Mouse (Mus musculus): ENCODE results near the gene Zfp14. TPM values are rescaled to one million over a fixed set of nuclear protein-coding genes. Genes with fewer than 3 reads are reported as not detected.

The Zfp14 gene
- total RNA-seq (2022), result 10 to 100 TPM in 1 of 4 experiments, 1 to 10 TPM in 3; 8.5 to 10.3 (median 9.5) TPM

DNA sequence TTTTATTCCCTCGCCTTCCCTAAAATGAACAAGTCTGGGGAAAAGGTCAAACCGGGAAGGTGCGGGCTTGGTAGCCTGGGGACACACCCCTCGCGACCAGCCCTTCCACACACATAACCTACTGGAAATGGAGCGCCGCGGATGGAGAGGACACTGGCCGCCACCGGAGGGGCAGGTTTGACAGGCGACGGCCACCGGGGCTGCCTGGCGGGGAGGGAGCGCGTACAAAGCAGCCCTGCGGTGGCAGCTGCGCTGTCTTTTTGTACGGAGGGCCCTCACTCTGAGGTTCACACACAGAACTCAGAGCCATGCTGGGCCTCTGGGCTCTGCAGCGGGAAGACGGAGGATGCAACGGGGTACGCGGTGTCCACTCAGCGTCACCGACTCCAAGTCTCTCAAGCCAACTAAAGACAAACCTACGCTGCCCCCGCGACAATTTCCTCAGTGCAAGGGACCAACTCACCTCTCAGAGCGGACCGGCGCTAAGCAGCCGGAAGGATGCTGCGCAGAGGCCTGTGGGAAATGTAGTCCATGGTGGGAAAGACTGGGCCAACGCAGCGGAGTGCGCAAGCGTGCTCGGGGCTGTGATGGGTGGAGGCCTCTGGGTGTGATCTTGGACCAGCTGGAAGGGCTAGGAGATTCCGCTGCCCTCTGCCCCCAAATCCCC is at the start of gene Zfp14:
Gene Zfp14, minus strand, starts transcription at position 499 of the 667 bp plus-strand sequence.
- DNase-seq (ENCODE audit: low spot score in 2 of 2), result peak; percentile 86 to 90

DNA sequence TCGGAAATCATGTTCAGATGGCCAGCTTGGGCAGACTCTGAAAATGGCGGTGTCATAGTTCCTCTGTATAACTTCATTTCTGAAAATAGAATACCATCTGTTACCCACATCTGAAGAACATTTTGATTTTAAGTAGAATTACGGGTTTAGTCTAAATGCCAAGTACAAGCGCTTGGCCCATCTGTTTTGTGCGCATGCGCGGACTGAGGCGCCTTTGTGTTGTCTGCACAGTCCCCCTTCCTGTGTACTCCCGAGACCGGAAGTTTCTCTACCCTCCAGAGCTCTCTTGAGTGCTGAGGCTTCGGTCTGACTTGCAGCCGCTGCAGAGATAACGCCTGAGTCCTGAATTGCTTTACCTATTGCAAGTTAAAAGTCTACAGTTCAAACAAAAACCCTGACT is 48.1 kb upstream of the Zfp14 start:
- peak; percentile 82 to 87 for DNase-seq (ENCODE audit: low spot score in 2 of 2)

DNA sequence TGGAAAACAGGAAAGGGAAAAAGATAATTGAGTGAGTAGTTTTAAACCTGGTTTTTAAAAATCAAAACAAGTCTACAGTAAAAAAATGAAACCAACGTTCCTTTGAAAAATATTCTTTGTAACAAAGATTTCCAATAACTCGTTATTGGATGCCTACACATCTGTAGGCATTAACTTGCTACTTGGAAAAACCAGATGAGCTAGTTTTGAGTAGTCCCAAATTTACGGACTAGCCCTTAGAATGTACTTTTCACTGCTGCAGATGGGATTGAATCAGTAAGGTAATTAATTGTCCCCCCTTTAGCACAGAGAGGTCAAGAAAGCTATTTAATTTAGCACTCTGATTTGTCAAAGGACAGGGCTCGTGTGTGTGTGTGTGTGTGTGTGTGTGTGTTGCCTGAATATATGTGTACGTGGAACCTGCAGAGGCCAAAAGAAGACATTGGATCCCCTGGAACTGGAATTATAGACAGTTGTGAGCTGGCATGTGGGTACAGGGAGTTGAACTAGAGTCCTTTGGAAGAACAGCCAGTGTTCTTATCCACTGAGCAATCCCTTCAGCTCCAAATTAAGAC is 44.5 kb upstream of the Zfp14 start:
- DNase-seq (ENCODE audit: low spot score in 2 of 2), result no peak

DNA sequence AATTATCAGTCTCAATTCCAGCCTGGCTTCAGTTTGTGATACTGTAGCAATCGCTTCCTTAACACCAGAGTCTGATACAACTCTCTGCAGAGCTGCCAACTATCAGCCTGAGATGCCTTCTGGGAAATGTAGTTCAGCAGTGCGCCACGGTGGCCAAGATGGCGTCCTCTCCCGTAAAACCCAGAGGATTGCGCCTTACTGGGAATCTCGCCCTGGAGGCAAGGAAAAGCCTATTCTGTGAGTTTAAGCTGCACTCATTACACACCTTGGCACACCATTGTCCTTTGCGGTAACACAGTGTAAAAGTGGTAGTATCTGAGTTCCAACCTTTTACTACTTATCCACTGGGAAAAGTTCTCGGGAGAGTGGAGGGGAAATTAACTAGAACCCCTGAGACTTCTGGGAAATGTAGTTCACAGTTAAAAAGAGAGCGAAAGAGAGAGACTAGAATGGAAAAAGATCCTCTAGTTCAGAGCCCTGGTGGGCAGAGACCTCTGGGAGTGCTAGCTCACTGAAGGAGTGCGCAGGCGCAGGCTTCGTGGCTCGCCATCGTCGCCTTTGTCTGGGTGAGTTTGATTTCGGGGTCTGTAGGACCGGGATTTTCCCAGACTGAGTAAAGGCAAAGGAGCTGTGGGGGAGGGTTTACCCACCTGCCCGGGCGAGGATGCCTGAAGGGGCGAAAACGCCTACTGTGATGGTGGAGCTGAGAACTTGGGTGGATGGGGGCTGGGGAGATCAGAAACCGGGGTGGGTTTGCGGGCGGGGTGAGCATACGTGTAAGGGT is 43.7 kb upstream of the Zfp14 start, which contains the start of gene Zfp260:
Gene Zfp260, plus strand, starts transcription at position 132 of the 784 bp plus-strand sequence.
- DNase-seq (ENCODE audit: low spot score in 2 of 2), result peak; percentile 87 to 91

DNA sequence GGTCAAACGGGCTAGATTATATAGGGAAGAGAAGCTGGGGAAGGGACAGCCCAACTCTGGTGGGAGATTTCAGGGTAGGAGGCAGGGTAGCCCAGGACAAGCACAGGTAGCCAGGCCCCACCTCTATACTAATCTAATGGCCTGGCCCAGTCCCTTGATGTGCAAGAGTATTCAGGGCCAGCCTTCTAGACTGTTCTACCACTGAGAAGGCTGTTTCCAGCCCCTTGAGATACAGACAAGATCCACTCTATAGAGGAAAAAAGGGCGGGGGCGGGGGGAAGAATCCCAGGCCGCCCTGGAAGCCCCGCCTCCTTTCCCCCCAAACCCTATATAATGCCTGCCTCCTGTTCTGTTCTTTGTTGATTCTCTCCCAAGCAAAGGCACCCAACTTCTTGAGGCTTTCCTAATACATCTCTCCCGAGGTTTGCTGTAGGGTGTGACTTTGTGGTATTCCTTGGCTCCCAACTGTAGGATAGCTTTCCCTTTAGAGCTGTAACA is 42.8 kb upstream of the Zfp14 start:
- DNase-seq (ENCODE audit: low spot score in 2 of 2), result no peak

DNA sequence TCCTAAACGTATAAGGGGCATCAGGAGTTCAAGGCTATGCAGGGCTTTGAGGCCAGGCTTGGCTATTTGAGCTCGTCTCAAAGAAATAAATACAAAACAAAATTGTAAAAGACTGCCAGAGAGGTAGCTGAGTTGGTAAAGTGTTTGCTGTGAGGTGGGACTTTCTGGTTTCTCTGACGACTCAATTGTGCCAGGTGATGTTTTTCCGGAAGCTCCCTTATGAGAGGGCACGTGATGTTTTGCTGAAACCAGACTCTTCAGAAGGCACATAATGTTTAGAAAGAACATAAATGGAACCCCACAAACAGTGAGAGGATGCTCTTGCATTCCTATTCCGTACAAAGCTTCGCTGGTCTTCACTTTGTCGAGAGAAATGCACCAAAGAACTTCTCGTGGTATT is 41.5 kb upstream of the Zfp14 start:
- no peak for DNase-seq (ENCODE audit: low spot score in 2 of 2)

DNA sequence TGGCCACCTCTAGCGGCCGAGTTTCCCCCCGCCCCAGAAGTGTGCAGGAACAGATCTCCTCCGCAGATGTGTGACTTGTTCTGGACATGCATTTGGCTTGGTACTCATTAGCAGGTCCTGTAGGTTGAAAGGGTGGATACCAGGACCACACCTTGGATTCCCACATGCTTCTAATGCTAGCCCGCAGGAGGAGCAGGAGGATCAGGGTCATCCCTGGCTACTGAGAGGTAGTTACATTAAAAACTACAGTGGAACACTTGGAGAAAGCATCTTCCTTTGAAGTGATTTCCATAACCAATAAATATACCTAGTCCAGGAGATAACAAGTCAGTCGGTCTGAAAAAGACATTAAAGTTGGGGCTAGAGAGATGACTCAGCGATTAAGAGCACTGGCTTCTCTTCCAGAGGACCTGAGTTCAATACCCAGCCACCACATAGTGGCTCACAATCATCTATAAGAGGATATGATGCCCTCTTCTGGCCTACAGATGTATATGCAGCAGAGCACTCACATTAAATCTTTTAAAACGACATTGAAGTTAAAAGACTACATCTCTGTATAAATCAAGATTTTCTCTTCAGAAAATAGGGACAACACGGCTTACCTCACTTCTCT is 39.9 kb upstream of the Zfp14 start:
- no peak for DNase-seq (ENCODE audit: low spot score in 2 of 2)

DNA sequence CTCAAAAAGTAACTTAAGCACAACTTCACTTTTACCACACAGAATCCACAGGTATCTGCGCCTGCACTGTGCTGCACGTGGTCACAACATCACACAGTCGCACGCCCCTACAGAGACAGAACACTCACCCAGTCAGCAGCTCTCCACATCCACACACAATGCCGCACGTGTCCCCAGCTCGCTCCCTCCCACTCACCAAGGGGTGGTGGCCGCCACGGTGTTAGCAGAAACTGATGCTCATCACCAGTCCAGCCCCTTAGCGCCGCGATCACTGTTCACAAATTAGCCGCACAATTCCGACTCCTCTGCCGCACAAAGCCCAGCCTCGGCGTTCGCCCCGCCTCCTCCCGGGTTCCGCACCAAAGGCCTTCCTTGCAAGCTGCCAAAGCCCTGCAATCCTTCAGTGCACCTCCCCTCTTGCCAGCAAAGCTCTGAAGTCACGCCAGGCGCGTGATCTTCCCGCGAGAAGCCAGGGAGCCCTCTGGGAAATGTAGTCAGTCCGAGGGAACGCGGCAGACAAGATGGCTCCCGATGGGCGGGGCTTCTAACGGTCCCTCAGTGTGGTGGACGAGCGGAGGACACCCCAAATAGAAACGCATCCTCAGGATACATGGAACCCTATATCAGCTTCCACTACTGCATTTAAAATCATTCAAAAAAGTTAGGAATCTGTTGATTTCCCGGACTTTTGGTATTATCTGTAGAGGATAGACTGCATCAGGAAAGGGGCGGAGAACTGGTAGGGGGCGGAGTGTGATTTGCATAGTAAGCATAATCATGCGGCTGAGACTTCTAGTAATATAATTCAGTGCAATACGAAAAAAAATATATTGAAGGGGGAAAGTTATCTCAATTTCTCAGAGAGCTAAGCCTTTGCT is 39.2 kb upstream of the Zfp14 start, which contains the start of the genes Gm26920 and Zfp566:
Gene Gm26920, minus strand, starts transcription at position 319 of the 878 bp plus-strand sequence.
Gene Zfp566, minus strand, starts transcription at position 436 of the 878 bp plus-strand sequence.
- DNase-seq (ENCODE audit: low spot score in 2 of 2), result peak; percentile 96 to 97

DNA sequence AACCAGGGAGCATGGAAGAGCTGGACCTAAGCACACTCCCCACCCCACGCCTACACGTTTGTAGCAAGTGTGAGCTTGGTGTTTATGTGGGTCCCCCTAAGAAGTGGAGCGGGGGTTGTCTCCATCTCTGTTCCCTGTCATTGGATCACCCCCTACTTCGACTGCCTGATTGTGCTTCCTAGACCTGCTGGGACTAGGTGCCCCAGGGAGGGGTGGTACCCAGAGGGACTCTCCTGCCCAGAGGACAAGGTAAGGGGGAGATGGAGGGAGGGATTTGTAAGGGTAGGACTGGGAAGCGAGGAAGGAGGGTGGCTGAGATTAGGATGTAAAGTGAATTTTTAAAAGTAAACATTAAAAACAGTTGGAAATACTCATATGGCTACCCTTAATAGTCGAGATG is 38.2 kb upstream of the Zfp14 start:
- no peak for DNase-seq (ENCODE audit: low spot score in 2 of 2)

DNA sequence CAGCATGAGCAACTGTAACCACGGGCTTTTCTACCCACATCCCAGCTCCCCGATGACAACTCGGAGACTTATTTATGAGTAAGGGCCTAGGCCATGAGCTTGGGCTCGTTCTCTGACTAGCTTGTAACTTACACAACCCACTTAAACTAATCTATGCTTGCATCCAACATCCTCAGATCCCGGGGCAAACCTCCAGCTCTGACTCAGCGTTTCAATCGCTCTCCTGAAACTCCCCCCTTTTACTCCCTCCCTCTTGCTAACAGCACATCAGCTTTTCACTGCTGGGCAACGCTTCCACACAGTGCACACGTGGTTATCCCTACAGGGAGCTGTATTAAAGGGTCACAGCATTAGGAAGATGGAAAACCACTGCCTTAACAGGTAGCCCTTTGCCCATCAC is 35.3 kb upstream of the Zfp14 start:
- DNase-seq (ENCODE audit: low spot score in 2 of 2), result no peak

DNA sequence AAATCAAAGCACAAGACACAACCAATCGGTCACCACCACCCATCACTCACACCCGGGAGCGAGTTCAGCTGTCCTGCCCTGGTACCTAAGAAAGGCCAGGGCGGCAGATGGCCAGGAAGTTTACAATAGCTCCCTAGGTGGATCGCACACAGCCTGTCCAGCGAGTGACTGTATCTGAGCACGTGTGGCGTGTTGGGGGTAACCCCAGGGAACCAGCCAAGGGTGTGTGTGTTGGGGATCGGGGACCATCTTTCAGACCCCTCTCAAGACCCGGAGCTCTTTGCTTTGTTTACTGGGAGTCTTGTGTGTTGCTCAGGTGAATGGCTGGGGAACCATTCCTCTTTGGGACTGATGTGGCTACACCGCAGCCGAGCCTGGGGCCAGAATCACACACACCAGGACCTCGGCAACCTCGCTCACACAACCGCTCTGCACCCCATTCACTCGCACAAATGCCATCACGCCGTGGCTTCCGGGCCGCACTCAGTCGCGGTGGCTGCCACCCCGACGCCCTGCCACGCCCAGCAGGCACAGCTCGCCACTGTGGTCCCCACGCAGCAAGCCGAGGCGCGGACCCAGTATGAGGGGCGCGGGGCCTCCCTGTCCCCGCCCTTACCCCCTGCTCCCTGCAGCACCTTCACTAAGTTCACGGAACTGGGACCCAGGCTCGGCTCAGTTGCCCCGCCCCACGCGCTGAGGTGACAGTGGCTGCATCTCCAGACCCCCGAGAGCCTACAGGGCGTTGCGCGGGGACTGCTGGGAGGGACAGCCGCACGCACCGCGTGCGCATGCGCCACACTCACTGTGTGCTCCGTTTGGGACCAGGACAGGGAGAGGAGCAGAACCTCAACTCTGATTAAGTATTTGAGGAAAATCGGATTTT is 21.2 kb upstream of the Zfp14 start, which contains the start of gene Zfp82:
Gene Zfp82, minus strand, starts transcription at position 755 of the 883 bp plus-strand sequence.
- DNase-seq (ENCODE audit: low spot score in 2 of 2), result peak; percentile 57 to 79

DNA sequence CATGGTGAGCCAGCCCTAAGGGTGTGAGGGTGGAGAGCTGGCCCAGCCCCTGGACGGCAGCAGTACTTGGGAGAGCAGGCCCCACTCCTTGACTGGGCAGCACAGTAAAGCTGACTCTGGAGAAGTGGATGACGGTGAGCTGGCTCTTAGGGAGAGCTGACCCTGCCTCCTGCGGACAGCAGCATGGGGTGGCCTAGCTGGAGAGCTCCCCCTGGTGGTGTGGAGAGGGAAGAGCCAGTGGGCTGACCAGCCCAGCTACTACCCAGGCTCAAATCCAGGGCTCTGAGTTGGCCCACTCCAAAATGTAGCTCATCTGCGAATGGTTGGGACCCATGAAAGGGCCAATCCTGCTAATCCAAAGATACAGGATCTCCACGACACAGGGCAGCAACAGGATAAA is 13.4 kb upstream of the Zfp14 start:
- no peak for DNase-seq (ENCODE audit: low spot score in 2 of 2)

DNA sequence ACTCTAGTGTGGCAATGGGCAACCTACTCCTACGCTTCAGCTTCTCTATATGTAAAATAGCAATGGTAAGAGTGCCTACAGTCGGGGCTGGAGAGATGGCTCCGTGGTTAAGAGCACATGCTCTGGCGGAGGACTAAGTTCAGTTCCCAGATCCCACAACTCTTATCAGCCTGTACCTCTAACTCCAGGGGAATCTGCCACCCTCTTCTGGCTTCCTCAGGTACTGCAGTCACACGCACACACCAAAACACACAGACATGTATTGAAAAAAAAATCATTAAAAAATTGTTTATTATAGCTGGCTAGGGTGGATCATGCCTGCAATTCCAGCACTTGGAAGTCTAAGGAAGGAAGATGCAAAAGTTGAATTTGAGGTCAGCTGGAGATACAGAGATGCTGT is 11.3 kb upstream of the Zfp14 start:
- DNase-seq (ENCODE audit: low spot score in 2 of 2), result no peak

DNA sequence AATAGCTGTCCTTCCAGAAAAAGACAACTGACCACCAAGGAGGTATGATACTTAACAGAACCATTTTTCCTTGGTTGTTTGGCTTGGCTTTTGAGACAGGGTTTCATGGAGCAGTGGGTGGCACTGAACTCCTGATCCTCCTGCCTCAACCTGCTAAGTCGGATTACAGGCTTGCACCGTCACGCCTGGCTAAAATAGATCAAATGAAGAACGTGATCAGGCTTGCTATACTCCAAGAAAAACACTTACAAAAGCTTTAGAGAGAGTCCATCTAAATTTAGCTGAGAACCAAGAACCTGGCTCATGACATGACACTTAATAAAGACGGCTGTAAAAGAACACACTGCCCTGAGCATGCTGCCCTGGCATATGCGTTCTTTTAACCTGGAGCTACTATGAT is 9.2 kb upstream of the Zfp14 start:
- no peak for DNase-seq (ENCODE audit: low spot score in 2 of 2)

DNA sequence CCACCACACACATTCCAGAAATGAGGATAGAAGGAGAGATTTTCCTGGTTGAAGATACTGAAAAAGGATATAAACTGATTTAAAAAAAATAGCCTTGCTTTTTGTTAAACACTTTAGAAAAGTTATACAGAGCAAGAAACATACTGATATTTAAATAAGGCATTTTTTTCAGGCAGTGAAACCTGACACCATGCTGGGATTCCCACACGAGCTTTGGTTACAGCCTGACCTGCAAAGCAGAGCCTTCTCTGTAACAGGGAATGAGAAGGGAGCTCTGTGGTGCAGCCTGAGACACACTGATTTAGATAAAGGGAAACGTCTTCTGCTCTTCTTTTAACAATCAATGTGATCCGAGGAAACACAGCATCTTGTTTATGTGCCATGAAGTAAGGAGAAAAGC is 2.4 kb upstream of the Zfp14 start:
- no peak for DNase-seq (ENCODE audit: low spot score in 2 of 2)

DNA sequence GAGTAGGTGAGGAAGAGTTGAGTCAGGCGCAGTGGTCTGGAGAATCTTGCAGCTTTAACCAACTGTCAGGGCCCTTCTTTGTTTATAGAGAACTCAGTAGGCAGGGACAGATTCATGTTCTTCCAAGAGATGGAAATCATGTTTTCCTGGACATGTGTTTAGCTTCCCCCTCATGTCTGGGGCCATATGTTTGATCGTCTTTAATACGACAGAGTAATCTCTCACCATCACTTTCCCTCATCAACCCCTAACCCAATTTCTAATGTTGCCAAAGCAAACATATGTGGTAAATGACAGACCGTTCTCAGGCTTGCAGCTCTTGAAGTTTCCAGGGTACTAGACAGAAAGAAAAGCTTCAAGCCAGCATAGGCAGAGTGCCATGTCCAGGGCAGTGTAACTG is 3.1 kb downstream of the Zfp14 start:
- peak; percentile 26 to 35 for DNase-seq (ENCODE audit: low spot score in 2 of 2)

DNA sequence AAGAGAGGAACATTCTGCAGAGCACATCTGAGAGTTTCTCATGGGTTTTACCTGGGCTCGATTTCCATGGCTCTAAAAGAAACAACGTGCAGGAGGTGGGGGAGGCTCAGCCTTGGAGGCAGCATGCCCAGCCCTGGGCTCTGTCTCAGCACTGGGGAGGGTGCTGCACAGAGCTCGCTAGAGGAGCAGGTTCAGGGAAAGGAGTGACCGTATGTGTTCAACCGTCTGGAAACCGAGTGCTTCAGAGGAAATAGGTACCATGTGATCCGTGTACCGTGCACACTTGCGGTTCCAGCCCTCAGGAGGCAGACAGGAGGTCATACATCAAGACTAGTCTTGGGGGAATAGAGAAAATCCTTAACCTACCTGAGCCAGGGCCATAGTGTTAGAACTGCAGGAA is 6.8 kb downstream of the Zfp14 start:
- DNase-seq (ENCODE audit: low spot score in 2 of 2), result no peak

DNA sequence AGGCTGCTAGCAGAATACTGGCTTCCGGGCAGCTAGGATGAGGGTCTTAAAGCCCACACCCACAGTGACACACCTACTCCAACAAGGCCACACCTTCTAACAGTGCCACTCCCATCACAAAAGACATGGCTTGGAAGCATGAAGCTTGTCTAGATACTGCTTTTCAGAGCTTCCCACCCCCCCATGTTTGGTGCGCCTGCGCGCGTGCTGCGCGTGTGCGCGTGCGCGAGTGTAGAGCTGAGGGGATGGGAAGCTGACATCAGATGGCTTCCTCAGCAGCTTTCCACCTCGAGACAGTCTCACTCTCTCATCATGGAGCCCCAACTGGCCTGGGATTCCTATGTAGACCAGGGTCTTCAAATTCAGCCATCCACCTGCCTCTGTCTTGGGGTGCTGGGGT is 16.8 kb downstream of the Zfp14 start:
- no peak for DNase-seq (ENCODE audit: low spot score in 2 of 2)

DNA sequence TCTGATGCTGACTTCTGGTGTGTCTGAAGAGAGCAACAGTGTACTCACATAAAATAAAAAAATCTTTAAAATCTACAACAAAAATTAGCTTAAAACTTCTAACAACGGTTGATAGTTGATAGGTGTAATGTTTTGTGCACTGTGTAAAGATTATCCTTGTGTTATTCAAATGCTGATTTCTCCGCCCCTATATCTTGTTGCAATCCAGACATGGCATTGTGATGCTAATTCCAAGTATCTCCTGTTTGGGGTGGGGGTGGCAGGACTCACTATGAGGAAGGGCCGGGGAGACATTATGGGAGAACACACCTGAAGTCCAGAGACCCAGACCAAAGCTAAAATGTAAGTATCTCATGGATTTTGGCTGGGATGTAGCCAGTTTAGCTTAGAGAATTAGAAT is 19.8 kb downstream of the Zfp14 start:
- no peak for DNase-seq (ENCODE audit: low spot score in 2 of 2)

DNA sequence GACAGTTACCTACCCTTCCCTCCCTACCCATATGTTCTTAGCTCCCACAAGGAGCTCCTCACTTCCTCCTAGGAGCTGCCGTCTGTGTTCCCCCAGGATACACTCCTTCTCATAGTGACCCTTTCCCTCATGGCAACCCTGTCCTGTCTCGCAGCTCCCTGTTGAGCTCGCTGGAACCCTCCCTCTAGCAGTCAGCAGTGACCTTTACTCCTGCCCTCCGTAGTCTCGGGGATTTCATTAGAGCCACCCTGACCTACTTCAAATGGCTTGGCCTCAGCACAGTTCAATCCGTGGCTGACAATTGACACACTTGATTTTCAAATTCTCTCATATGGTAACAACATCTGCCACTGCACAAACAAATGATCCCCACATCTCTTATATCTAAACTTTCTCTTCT is 20.5 kb downstream of the Zfp14 start:
- no peak for DNase-seq (ENCODE audit: low spot score in 2 of 2)
